Mouse (Mus musculus) erythroblast, embryonic 14.5 days (primary cell): ENCODE measurements around the gene Slc5a1.

Experiments used
- GATA1 ChIP-seq: IDR thresholded peaks from 2 replicates; pipeline ENCODE4 v1.6.1; 2012; ENCODE audit warnings: low read length, inconsistent platforms, mixed read lengths
- TAL1 ChIP-seq: IDR thresholded peaks from 3 replicates; pipeline ENCODE4 v1.6.1; 2012; ENCODE audit warnings: low read length, inconsistent platforms, mixed read lengths

- no peak for TF ChIP-seq TAL1
- TF ChIP-seq GATA1: no peak
Measured at GRCm38 (mm10) chr5:33084599-33084998, 19.4 kb upstream of the Slc5a1 start.
